Mouse (Mus musculus) adrenal gland, postnatal 25 days (tissue): ENCODE results near the gene Arhgap15. TPM values are rescaled to one million over a fixed set of nuclear protein-coding genes. Genes with fewer than 3 reads are reported as not detected.

ENCODE experiments used
- DNase-seq: peaks from one replicate; pipeline ENCODE4 v3.0.0; 2021; ENCODE audit warnings: mixed read lengths
- total RNA-seq: library from RNA; stranded (reverse); gene quantifications from 2 replicates; pipeline ENCODE4 v1.2.3, GENCODE M21; 2021

The Arhgap15 gene
- total RNA-seq, 1 experiment from 2014 or later = 2.2 TPM

GRCm38 (mm10) chr2:44304971-44305808 lies 556.6 kb downstream of the Arhgap15 start:
- DNase-seq = no peak

GRCm38 (mm10) chr2:44306137-44306536 lies 557.5 kb downstream of the Arhgap15 start:
- DNase-seq = no peak

GRCm38 (mm10) chr2:44309124-44309523 lies 560.5 kb downstream of the Arhgap15 start:
- no peak for DNase-seq

GRCm38 (mm10) chr2:44309556-44309955 lies 560.9 kb downstream of the Arhgap15 start:
- no peak for DNase-seq

- DNase-seq = no peak
Observed at GRCm38 (mm10) chr2:44310095-44310748, 561.6 kb downstream of the Arhgap15 start.

- DNase-seq = no peak
Observed at GRCm38 (mm10) chr2:44311216-44311615, 562.6 kb downstream of the Arhgap15 start.

GRCm38 (mm10) chr2:44313573-44313972 lies 564.9 kb downstream of the Arhgap15 start:
- DNase-seq = no peak

- no peak for DNase-seq
Observed at GRCm38 (mm10) chr2:44318436-44318835, 569.8 kb downstream of the Arhgap15 start.

- DNase-seq = no peak
Observed at GRCm38 (mm10) chr2:44319479-44319878, 570.9 kb downstream of the Arhgap15 start.

GRCm38 (mm10) chr2:44323813-44324212 lies 575.2 kb downstream of the Arhgap15 start:
- no peak for DNase-seq

- no peak for DNase-seq
Observed at GRCm38 (mm10) chr2:44333295-44333694, 584.7 kb downstream of the Arhgap15 start.

GRCm38 (mm10) chr2:44334006-44334405 lies 585.4 kb downstream of the Arhgap15 start:
- no peak for DNase-seq

GRCm38 (mm10) chr2:44334517-44334916 lies 585.9 kb downstream of the Arhgap15 start:
- DNase-seq = no peak

GRCm38 (mm10) chr2:44336720-44337354 lies 588.2 kb downstream of the Arhgap15 start:
- no peak for DNase-seq

- no peak for DNase-seq
Observed at GRCm38 (mm10) chr2:44338467-44338866, 589.8 kb downstream of the Arhgap15 start.

- no peak for DNase-seq
Observed at GRCm38 (mm10) chr2:44341091-44341571, 592.5 kb downstream of the Arhgap15 start.

GRCm38 (mm10) chr2:44344861-44345260 lies 596.2 kb downstream of the Arhgap15 start:
- DNase-seq = no peak

- DNase-seq = no peak
Observed at GRCm38 (mm10) chr2:44345325-44345945, 596.8 kb downstream of the Arhgap15 start.

GRCm38 (mm10) chr2:44346184-44346583 lies 597.6 kb downstream of the Arhgap15 start:
- no peak for DNase-seq

- no peak for DNase-seq
Observed at GRCm38 (mm10) chr2:44347781-44348180, 599.2 kb downstream of the Arhgap15 start.

- no peak for DNase-seq
Observed at GRCm38 (mm10) chr2:44349101-44349500, 600.5 kb downstream of the Arhgap15 start.

- DNase-seq = no peak
Observed at GRCm38 (mm10) chr2:44352885-44353284, 604.3 kb downstream of the Arhgap15 start.
